Mouse (Mus musculus): ENCODE data around the gene Rapgefl1.
"Not testable (repeated sequence)": the region's sequence is repeated elsewhere in the genome, so short reads cannot be mapped to it uniquely, and the experiment has no call there.

The Rapgefl1 gene

GRCm38 (mm10) chr11:98816706-98817239, 19.8 kb upstream of the Rapgefl1 start:
- DNase-seq, result no peak

GRCm38 (mm10) chr11:98820968-98821367, 15.6 kb upstream of the Rapgefl1 start:
- no peak for DNase-seq

GRCm38 (mm10) chr11:98826071-98826470, 10.5 kb upstream of the Rapgefl1 start:
- DNase-seq, result not testable (repeated sequence)

- no peak for DNase-seq
Observed at GRCm38 (mm10) chr11:98827877-98828276, 8.7 kb upstream of the Rapgefl1 start.

- DNase-seq, result no peak
Observed at GRCm38 (mm10) chr11:98829091-98829775, 7.4 kb upstream of the Rapgefl1 start.

- DNase-seq, result no peak
Observed at GRCm38 (mm10) chr11:98829875-98830274, 6.7 kb upstream of the Rapgefl1 start.

- DNase-seq, result no peak
Observed at GRCm38 (mm10) chr11:98835296-98835695, 1.3 kb upstream of the Rapgefl1 start.

- DNase-seq, result peak; percentile 50
Observed at GRCm38 (mm10) chr11:98835725-98836124, 860 bp upstream of the Rapgefl1 start.

- no peak for DNase-seq
Observed at GRCm38 (mm10) chr11:98836128-98836527, 457 bp upstream of the Rapgefl1 start.

GRCm38 (mm10) chr11:98837231-98837704, 683 bp downstream of the Rapgefl1 start:
- no peak for DNase-seq

GRCm38 (mm10) chr11:98837917-98838316, 1.3 kb downstream of the Rapgefl1 start:
- DNase-seq, result no peak

- peak; percentile 87 for DNase-seq
Observed at GRCm38 (mm10) chr11:98838512-98838911, 1.9 kb downstream of the Rapgefl1 start.

- DNase-seq, result no peak
Observed at GRCm38 (mm10) chr11:98839402-98839801, 2.8 kb downstream of the Rapgefl1 start.

GRCm38 (mm10) chr11:98839897-98840296, 3.3 kb downstream of the Rapgefl1 start:
- DNase-seq, result no peak

GRCm38 (mm10) chr11:98846016-98846415, 9.4 kb downstream of the Rapgefl1 start:
- no peak for DNase-seq

- DNase-seq, result no peak
Observed at GRCm38 (mm10) chr11:98846865-98847604, 10.4 kb downstream of the Rapgefl1 start.

- DNase-seq, result no peak
Observed at GRCm38 (mm10) chr11:98849196-98849894, 12.8 kb downstream of the Rapgefl1 start.

GRCm38 (mm10) chr11:98850100-98851093, 13.8 kb downstream of the Rapgefl1 start:
- DNase-seq, result peak; percentile 77

GRCm38 (mm10) chr11:98854116-98854515, 17.5 kb downstream of the Rapgefl1 start:
- DNase-seq, result no peak

- DNase-seq, result no peak
Observed at GRCm38 (mm10) chr11:98854659-98855058, 18.1 kb downstream of the Rapgefl1 start.

- peak; percentile 90 for DNase-seq
Observed at GRCm38 (mm10) chr11:98858759-98859731, 22.5 kb downstream of the Rapgefl1 start.
